Mouse (Mus musculus): Measurements from ENCODE around the gene Dync2h1. TPM values are rescaled to one million over a fixed set of nuclear protein-coding genes. Genes with fewer than 3 reads are reported as not detected.

Gene Dync2h1
- total and polyA plus RNA-seq, 2 experiments from 2014 or later = 13.9 to 18.6 TPM

DNA sequence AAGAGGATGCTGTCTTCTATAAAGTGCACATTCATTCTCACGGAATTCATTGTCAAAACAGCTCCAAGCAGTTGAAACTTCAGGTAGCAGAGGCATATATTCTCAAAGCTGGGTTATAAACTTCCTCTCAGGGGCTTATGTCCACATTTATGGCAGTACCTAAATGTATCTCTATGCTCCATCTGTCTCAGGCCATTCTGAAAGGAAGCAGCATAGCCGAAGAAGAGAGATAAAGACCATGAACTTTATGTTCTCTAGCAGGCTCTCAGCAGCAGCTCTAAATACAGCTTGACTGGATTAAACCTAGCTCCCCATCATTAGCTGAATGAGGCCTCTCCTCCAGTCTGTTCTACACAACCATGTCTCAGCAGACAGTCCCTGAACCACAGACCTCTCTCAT lies 29.9 kb downstream of the Dync2h1 start:
- H3K4me2 ChIP-seq (ENCODE audit: low read depth) = no peak overlapping the region
- H3K27me3 ChIP-seq (ENCODE audit: insufficient read depth, low read length) = no peaks in the 10 kb centered on the region
- 96% methylated on average over 2 of the region's 2 CpGs for WGBS
- H3K9ac ChIP-seq = no peak overlapping the region
- TF ChIP-seq CTCF (IDR thresholded peaks at IDR 0.05; ENCODE audit: low read depth) = no peak
- no peaks in the 10 kb centered on the region for H3K9me3 ChIP-seq (ENCODE audit: low read length)
- H3K36me3 ChIP-seq (ENCODE audit: insufficient read depth) = peaks cover 32% of the 10 kb centered on the region
- H3K4me3 ChIP-seq (ENCODE audit: low read depth, low read length) = no peak overlapping the region
- ATAC-seq = no peak
- H3K27ac ChIP-seq (ENCODE audit: low read depth, low read length) = no peak overlapping the region
- H3K4me1 ChIP-seq (ENCODE audit: insufficient read depth) = no peaks in the 10 kb centered on the region
- no peak for DNase-seq

DNA sequence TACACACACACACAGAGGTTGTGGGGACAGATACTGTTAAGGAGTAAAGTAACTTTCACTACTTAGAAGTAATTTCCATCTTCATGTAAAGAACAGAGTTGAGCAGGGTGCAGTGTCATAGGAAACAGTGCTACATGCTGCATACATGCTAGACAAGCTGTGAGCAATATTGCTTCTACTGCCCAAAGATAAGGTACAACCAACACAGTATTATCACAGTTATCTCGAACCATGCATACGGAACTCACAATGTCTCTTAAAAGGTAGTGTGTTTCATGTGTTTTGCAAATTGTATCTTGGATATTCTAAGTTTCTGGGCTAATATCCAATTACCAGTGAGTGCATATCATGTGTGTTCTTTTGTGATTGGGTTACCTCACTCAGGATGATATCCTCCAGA lies 61.4 kb downstream of the Dync2h1 start:
- ATAC-seq = no peak

GRCm38 (mm10) chr9:7110166-7110565 lies 74.1 kb downstream of the Dync2h1 start:
- DNase-seq = no peak
- Histone ChIP-seq H3K4me2 (ENCODE audit: low read depth) (no peak overlapping the region), H3K9ac (no peak overlapping the region), H3K4me3 (ENCODE audit: low read depth, low read length) (no peak overlapping the region), H3K4me1 (ENCODE audit: insufficient read depth) (no peaks in the 10 kb centered on the region), H3K36me3 (ENCODE audit: insufficient read depth) (0 out of 2 replicates have a peak, but pooled peaks cover 4% of the 10 kb centered on the region), H3K9me3 (ENCODE audit: low read length) (no peaks in the 10 kb centered on the region), H3K27me3 (ENCODE audit: insufficient read depth, low read length) (no peaks in the 10 kb centered on the region), H3K27ac (ENCODE audit: low read depth, low read length) (no peak overlapping the region)
- ATAC-seq = no peak
- no peak for TF ChIP-seq CTCF (IDR thresholded peaks at IDR 0.05; ENCODE audit: low read depth)
- WGBS = 67% methylated on average over 1 of the region's 1 CpGs

More for the DNA sequence above, 61.4 kb downstream of the Dync2h1 start:
- no peak overlapping the region for H3K4me3 ChIP-seq (ENCODE audit: low read depth, low read length)
- TF ChIP-seq CTCF (IDR thresholded peaks at IDR 0.05; ENCODE audit: low read depth) = no peak
- H3K36me3 ChIP-seq (ENCODE audit: insufficient read depth) = peaks cover 12% of the 10 kb centered on the region
- H3K9me3 ChIP-seq (ENCODE audit: low read length) = no peaks in the 10 kb centered on the region
- no peaks in the 10 kb centered on the region for H3K27me3 ChIP-seq (ENCODE audit: insufficient read depth, low read length)
- no peak for DNase-seq
- 96% methylated on average over 2 of the region's 2 CpGs for WGBS
- H3K4me2 ChIP-seq (ENCODE audit: low read depth) = no peak overlapping the region
- H3K9ac ChIP-seq = no peak overlapping the region
- no peak overlapping the region for H3K27ac ChIP-seq (ENCODE audit: low read depth, low read length)
- H3K4me1 ChIP-seq (ENCODE audit: insufficient read depth) = no peaks in the 10 kb centered on the region

GRCm38 (mm10) chr9:7101361-7101760 lies 82.9 kb downstream of the Dync2h1 start:
- 0 out of 2 replicates have a peak, but pooled peaks cover 5% of the 10 kb centered on the region for H3K36me3 ChIP-seq (ENCODE audit: insufficient read depth)
- no peak overlapping the region for H3K4me2 ChIP-seq (ENCODE audit: low read depth)
- H3K9ac ChIP-seq = no peak overlapping the region
- no peak overlapping the region for H3K4me3 ChIP-seq (ENCODE audit: low read depth, low read length)
- TF ChIP-seq CTCF (IDR thresholded peaks at IDR 0.05; ENCODE audit: low read depth) = no peak
- no peaks in the 10 kb centered on the region for H3K9me3 ChIP-seq (ENCODE audit: low read length)
- ATAC-seq = no peak
- H3K27ac ChIP-seq (ENCODE audit: low read depth, low read length) = no peak overlapping the region
- H3K4me1 ChIP-seq (ENCODE audit: insufficient read depth) = no peaks in the 10 kb centered on the region
- H3K27me3 ChIP-seq (ENCODE audit: insufficient read depth, low read length) = no peaks in the 10 kb centered on the region
- DNase-seq = no peak

- H3K4me3 ChIP-seq (ENCODE audit: low read depth, low read length) = no peak overlapping the region
- WGBS = 99% methylated on average over 2 of the region's 2 CpGs
- no peak overlapping the region for H3K9ac ChIP-seq
- H3K9me3 ChIP-seq (ENCODE audit: low read length) = no peaks in the 10 kb centered on the region
- no peaks in the 10 kb centered on the region for H3K4me1 ChIP-seq (ENCODE audit: insufficient read depth)
- no peak overlapping the region for H3K27ac ChIP-seq (ENCODE audit: low read depth, low read length)
- no peak for TF ChIP-seq CTCF (IDR thresholded peaks at IDR 0.05; ENCODE audit: low read depth)
- no peak for DNase-seq
- peaks cover 29% of the 10 kb centered on the region for H3K36me3 ChIP-seq (ENCODE audit: insufficient read depth)
- no peak for ATAC-seq
- no peaks in the 10 kb centered on the region for H3K27me3 ChIP-seq (ENCODE audit: insufficient read depth, low read length)
- no peak overlapping the region for H3K4me2 ChIP-seq (ENCODE audit: low read depth)
Observed at GRCm38 (mm10) chr9:7074625-7075024, 109.6 kb downstream of the Dync2h1 start.

DNA sequence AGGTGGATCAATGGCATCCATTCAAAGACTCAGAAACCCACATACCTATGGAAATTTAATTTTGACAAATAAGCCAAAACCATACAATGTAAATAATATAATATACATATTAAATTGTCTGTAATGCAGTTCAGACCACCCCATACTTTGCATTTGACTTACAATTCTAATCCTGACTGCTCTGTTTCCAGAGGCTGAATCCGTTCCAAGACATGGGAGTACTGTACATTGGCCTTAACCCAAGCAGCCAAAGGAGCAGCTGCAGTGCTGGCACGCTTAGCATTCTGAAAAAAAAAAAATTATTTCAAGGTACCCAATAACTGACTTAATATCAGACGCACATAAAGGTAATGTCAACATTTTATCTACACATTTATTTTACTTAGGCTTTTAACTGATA lies 113.4 kb downstream of the Dync2h1 start:
- H3K36me3 ChIP-seq (ENCODE audit: insufficient read depth) = peaks cover 19% of the 10 kb centered on the region; the same call in 1 of the 2 replicates
- DNase-seq (peak; percentile 3), ATAC-seq (no peak)
- no peak overlapping the region for H3K9ac ChIP-seq
- no peaks in the 10 kb centered on the region for H3K4me1 ChIP-seq (ENCODE audit: insufficient read depth)
- no peak for TF ChIP-seq CTCF (IDR thresholded peaks at IDR 0.05; ENCODE audit: low read depth)
- H3K4me3 ChIP-seq (ENCODE audit: low read depth, low read length) = no peak overlapping the region
- no peaks in the 10 kb centered on the region for H3K9me3 ChIP-seq (ENCODE audit: low read length)
- H3K4me2 ChIP-seq (ENCODE audit: low read depth) = no peak overlapping the region
- H3K27ac ChIP-seq (ENCODE audit: low read depth, low read length) = no peak overlapping the region
- 64% methylated on average over 3 of the region's 3 CpGs for WGBS
- no peaks in the 10 kb centered on the region for H3K27me3 ChIP-seq (ENCODE audit: insufficient read depth, low read length)

DNA sequence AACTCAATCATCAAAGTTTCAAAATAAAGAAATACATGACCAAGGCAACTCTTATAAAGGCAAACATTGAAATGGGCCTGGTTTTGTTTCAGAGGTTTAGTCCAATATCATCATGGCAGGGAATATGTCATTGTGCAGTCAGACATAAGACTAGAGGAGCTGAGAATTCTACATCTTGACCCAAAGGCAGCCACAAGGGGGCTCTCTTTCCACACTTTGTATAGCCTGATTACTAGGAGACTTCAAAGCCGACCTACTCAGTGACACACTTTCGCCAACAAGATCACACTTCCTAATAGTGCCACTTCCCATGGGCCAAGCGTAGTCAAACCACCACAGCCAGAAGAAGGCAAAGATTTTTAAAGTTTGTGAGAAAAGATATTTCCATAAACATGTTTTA lies 133.7 kb downstream of the Dync2h1 start:
- TF ChIP-seq CTCF (IDR thresholded peaks at IDR 0.05; ENCODE audit: low read depth) = peak; percentile 22
- Histone ChIP-seq H3K9ac (no peak overlapping the region), H3K27me3 (ENCODE audit: insufficient read depth, low read length) (no peaks in the 10 kb centered on the region), H3K36me3 (ENCODE audit: insufficient read depth) (peaks cover 13% of the 10 kb centered on the region), H3K9me3 (ENCODE audit: low read length) (no peaks in the 10 kb centered on the region), H3K27ac (ENCODE audit: low read depth, low read length) (no peak overlapping the region), H3K4me1 (ENCODE audit: insufficient read depth) (no peaks in the 10 kb centered on the region), H3K4me3 (ENCODE audit: low read depth, low read length) (no peak overlapping the region), H3K4me2 (ENCODE audit: low read depth) (no peak overlapping the region)
- DNase-seq (no peak), ATAC-seq (no peak)
- WGBS = 75% methylated on average over 3 of the region's 3 CpGs
